Mouse (Mus musculus) cerebellum, adult (tissue): ENCODE measurements around the gene Enho.

Source experiments
- ATAC-seq: cut with Nextera tagmentation; 2 replicates; pipeline ENCODE4 v1.9.2; 2017; ENCODE audit warnings: mild to moderate bottlenecking, moderate library complexity, mixed read lengths; ENCODE audit not compliant: insufficient number of reproducible peaks, low FRiP score, low TSS enrichment

Gene Enho

DNA sequence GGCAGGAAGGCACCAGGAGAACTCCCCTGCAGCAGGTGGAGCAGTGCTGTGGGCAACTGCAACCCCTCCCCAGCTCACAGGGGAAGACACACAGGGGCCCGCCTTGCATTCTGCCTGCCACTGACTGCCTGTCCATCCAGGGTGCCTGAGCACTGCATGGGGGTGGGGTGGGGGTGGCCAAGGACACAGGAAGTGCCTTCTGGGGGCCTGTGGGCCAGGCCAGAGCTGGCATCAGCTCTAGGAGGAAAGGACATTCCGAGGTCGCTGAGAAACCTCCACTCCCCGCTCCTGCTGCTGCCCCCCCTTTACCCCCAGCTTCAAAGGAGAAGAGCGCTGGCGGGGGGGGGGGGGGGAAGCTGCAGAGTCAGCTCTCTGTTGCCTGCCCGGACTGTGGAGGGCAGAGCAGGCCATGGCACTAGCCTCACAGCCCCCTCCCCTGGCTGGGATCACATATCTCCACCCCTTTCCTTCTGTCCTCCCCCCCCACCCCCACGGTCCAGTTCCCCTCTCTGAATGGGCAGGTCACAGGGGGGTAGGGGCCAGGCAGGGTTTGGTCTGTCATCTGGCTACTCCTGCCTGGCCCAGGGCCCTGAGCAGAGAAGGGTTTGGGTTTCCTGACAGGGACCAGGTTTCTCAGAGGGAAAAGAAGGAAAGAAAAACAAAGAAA lies 25.0 kb upstream of the Enho start:
- no peak for ATAC-seq

GRCm38 (mm10) chr4:41664533-41664932 lies 24.4 kb upstream of the Enho start:
- no peak for ATAC-seq

GRCm38 (mm10) chr4:41663614-41664013 lies 23.5 kb upstream of the Enho start:
- no peak for ATAC-seq

- no peak for ATAC-seq
These were observed 22.6 kb upstream of the Enho start for GRCm38 (mm10) chr4:41662723-41663122.

DNA sequence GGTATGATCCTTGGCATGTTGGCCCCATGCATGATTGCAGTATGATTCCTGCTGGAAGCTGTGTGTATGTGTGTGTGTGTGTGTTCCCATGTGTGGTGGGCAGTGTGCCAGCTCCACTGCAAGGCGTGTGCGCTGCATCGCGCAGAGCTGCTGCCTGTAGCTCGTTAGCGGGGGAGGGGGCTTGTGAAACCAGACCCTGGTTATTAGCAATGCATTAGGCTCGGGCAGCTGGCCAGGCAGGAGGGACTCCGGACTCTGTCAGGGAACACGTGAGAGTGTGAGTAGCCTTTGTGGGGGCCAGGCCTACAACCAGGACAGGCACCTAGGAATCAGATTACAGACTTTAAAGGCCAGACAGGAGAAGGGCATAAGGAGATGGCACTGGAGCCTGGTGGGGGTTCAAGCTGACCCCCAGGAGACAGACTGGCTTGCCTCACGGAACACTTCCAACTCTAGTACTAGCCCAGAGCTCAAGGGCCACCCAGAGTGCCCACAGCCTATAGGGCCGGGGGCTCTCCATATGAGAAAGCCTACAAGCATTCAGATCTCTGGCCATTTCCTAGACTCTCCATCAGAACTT lies 20.8 kb upstream of the Enho start:
- ATAC-seq = no peak

GRCm38 (mm10) chr4:41659556-41659955 lies 19.4 kb upstream of the Enho start:
- no peak for ATAC-seq

- ATAC-seq = no peak
These were observed 18.7 kb upstream of the Enho start for GRCm38 (mm10) chr4:41658566-41659384.

- no peak for ATAC-seq
These were observed 15.4 kb upstream of the Enho start for GRCm38 (mm10) chr4:41655525-41655924.

- peak; percentile 56 for ATAC-seq
These were observed 14.1 kb upstream of the Enho start for GRCm38 (mm10) chr4:41654217-41654616.

DNA sequence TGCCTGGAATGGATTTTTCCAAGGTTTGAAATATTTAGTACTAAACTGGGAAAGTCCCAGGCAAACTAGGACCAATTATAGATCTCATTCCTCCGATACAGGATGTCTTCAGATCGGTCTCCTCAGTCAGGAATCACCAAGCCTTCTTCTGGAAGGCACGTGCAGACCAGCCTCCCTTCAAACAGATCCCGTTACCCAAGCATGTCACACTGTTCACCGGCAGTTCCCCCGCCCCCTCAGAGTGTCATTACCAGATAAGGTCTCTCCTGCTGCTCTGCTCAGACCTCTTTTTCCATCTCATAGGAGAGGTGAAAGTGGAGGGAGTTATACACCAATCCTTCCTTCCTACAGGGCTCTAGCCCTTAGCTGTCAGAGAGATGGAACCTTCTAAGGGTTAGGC lies 13.6 kb upstream of the Enho start:
- ATAC-seq = no peak

DNA sequence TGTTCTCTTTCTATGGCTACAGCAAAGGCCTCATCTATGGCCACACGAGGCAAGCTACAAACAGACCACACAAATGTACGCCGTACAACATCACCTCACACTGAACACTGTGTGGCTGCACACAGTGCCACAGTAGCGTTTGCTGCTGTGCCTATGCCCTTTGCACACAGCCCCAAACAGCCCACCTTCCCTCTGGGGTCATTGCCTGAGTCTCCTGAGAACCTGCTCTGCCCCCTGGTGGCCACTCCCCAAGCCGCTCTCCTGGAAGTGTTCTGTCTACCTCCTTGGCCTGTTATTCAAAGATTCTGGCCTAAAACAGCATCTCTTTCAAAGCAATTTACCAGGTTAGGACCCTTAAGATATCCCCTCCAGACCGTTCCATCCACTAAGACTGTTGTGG lies 13.2 kb upstream of the Enho start:
- ATAC-seq = peak; percentile 51

GRCm38 (mm10) chr4:41648627-41649026 lies 8.5 kb upstream of the Enho start:
- ATAC-seq = no peak

GRCm38 (mm10) chr4:41648157-41648556 lies 8.0 kb upstream of the Enho start:
- ATAC-seq = no peak

GRCm38 (mm10) chr4:41645488-41645887 lies 5.4 kb upstream of the Enho start:
- ATAC-seq = 0 out of 2 replicates have a peak, but pooled peaks have one; percentile 39

DNA sequence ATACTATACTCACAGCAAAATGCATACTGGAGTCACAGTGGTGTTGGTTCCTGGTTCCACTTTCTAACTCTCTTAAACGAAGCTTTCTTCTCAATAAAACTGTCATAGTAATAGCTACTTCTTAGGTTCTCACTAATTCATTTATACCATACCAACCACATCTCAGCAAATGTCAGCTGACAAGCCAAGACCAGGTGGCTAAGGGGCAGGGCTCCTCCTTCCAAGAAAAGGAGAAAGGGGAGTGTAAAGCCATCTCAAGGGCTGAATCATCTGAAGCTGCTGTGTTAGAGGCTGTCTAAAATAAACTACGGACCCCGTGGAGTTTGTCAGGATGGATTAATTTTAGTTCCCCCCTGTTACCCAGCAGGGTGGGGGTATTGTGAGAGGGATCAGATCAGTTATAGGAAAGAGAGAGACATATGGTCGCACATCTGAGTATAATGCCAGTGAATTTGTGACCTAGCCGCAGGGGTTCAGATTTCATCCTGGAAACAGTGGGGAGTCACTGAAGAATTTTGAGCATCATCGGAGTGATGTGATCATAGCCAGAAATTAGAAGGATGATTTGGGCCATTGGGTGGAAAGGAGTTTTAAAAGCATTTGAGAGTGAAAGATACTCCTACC lies 1.2 kb upstream of the Enho start:
- ATAC-seq = no peak

DNA sequence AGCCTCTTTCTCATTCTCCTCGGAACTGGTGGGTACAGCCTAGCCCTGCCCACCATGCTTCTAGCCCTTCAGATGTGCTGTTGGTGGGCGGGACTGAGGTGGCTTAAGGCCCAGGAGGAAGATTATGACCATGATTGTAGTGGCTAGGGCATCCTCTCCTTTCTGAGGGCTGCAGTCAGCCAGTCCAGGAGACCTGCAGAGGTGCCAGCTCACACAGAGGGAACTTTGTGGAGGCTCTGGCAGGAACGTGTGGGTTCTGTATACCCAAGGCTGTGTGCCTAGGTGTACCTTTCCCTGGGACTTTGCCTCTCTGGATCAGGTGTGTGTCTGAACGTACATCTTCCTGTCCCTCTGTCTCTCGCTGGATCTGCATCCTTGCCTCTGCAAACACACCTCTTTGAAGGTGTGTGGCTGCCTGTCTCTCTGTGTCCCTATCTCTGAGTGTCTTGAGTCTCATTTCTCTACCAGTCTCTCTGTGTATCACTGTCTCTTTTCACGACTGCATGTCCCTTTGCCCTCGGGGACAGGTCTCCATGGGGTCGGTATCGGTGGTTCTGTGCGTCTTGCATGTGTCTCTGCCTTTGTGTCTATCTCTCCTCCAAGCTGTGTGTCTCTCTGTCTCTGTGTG lies 796 bp downstream of the Enho start:
- no peak for ATAC-seq

DNA sequence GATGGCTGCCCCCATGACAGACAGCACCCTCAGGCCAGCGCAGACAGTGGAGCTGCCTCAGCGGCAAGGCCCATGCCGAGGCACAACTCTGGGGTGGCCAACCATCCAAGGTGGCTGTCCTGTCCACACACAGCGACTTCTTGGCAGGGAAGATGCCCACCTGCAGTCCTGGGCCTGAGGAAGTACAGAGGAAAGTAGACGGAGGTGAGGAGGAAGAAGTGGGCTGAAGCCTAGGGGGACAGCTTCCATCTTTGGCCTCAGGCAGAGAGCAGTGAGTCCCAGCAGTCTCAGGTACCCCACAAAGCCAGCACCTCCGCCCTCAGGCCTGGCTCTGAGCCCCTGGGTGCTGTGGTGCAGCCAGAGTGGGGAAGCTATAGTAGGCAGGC lies 1.3 kb downstream of the Enho start:
- no peak for ATAC-seq

GRCm38 (mm10) chr4:41638186-41638731 lies 1.9 kb downstream of the Enho start:
- ATAC-seq = no peak

- ATAC-seq = peak; percentile 31; the same call in 1 of the 2 replicates
These were observed 3.1 kb downstream of the Enho start for GRCm38 (mm10) chr4:41636882-41637635.

DNA sequence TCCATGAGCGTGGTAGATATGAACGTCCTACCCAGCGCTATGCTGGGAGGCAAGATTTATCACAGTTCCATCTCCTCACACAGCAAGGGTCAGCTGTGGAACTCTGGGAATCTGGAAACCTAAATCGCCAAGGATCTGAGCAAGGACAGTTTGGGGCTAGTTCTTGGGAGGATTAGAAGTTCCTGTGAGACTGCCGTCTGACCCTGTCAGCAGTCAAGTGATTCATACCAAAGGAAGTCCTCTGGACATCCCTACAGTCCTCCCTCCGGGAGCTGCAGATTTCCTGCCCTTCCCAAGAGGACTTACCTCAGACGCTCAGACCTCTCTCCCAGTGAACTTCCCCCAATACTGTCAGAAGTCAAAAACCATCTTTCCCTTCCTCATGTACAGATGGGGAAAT lies 3.8 kb downstream of the Enho start:
- no peak for ATAC-seq
